Mouse (Mus musculus) Patski (cell line): Measurements from ENCODE around the gene Itsn2. TPM values are rescaled to one million over a fixed set of nuclear protein-coding genes. Genes with fewer than 3 reads are reported as not detected.

ENCODE experiments used
- ATAC-seq: fragments of 100-300 bp; one replicate; pipeline ENCODE4 v1.8.0; 2021
- CTCF ChIA-PET: fragments of 350-600 bp; sonication (Branson Sonifier 250); formaldehyde crosslinking; loops from one replicate; lab custom pipeline; 2022; ENCODE audit warnings: inconsistent platforms; lab: Charles Lee
- POLR2A ChIA-PET: fragments of 350-600 bp; sonication (Branson Sonifier 250); formaldehyde crosslinking; loops from one replicate; lab custom pipeline; 2022; ENCODE audit warnings: antibody characterized with exemption, inconsistent platforms; lab: Charles Lee
- DNase-seq: peaks from one replicate; pipeline ENCODE4 v3.0.0-alpha.2; 2011; ENCODE audit warnings: low read depth, low spot score
- H3K27me3 ChIP-seq: fragments of 371-371 bp; one replicate; pipeline ENCODE4 v1.5.1; 2021
- CTCF ChIP-seq: fragments of 100-300 bp; IDR thresholded peaks from one replicate; pipeline ENCODE4 v1.5.1; 2021
- in situ Hi-C: fragments of 300-500 bp; cut with MboI; formaldehyde crosslinking; loops from 3 replicates; pipeline ENCODE4 v1.11.1; 2018; ENCODE audit warnings: low pct_unique_long_range_greater_than_20kb, mixed read lengths
- polyA plus RNA-seq: library from polyadenylated mRNA; unstranded; gene quantifications from one replicate; pipeline ENCODE4 v1.2.3, GENCODE M21; 2021

Gene Itsn2
- polyA plus RNA-seq, 1 experiment from 2014 or later: 45.4 TPM

DNA sequence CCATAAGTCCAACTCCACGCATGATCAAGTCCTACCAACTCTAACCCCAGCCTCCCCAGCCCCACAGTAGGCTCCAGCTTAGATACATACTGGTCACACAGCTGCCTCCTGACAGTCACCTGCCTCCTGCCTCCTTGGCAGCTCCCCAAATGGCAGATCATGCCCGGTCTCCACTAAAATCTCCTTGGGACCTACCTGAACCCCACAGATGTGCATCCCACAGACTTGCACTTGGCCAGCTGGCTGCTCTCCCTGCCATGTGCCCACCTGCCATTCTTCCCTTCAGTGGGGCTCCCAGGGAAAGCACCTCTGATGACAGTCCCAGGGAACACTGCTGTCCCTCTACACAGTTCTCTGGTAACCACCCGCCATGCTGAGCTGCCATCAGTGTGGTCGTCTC lies 115.9 kb downstream of the Itsn2 start:
- ChIA-PET POLR2A (no interaction called here), CTCF (no interaction called here)
- DNase-seq: no peak
- in situ Hi-C loops: no loop called here
- H3K27me3 ChIP-seq: no peaks in the 10 kb centered on the region
- ATAC-seq: no peak
- no peak for TF ChIP-seq CTCF

DNA sequence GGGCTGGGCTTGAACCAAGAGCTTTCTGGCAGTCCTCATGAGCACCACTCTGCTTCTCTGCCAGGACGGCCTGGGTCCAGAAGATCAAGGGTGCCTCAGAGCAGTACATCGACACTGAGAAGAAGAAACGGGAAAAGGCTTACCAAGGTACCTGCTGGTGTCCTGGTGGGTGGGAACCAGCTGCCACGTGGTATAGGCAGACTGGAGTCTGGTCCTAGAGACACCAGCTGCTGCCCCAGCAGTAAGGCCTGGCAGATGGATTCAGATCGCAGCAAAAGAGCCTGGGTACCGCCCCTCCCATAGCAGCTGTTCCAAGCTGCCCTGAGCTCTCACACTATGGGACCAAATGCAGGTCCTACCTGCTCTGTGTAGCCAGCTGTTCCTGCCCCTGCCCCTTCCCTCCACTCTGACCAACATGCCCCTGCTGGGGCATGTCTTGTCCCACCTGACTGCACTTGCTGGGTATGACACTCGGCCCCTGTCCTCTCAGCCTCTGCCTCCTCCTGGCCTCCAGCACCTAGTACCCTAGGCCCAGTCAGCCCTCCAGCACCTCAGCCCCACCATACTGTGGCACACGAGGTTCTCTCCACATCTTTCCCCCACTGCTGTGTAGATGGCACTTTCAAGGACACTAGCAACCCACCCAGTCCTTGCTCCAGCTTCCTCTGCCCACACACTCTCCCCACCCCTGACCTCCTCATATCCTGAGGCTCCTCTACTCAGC lies 116.6 kb downstream of the Itsn2 start:
- TF ChIP-seq CTCF: no peak
- CTCF ChIA-PET: no interaction called here
- POLR2A ChIA-PET: interaction anchor here (0.5 kb wide), 1 partner anchor 69 kb away, joined by 3 read pairs; no protein-coding TSS in a partner anchor
- in situ Hi-C loops: no loop called here
- no peaks in the 10 kb centered on the region for H3K27me3 ChIP-seq
- DNase-seq (no peak), ATAC-seq (no peak)

DNA sequence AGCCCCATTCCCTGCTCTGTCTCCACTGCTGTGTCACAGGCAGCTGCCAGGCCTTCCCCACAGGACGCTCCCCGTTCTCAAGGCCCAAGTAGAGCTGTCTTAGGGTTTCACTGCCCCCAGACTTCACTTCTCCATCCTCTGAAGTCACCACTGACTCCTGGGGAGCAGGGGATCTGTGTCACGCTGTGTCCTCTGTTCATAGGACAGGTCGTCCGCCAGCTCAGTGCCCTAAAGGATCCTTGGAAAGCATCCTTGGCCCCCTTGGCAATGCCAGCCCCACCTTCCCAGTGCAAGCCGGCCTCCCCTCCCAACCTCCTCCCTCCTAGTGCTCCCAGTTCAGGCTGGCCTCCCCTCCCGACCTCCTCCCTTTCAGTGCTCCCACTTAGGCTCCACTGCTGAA lies 117.5 kb downstream of the Itsn2 start:
- in situ Hi-C loops: no loop called here
- H3K27me3 ChIP-seq: no peaks in the 10 kb centered on the region
- DNase-seq: no peak
- ATAC-seq: no peak
- ChIA-PET CTCF (no interaction called here), POLR2A (no interaction called here)
- no peak for TF ChIP-seq CTCF

DNA sequence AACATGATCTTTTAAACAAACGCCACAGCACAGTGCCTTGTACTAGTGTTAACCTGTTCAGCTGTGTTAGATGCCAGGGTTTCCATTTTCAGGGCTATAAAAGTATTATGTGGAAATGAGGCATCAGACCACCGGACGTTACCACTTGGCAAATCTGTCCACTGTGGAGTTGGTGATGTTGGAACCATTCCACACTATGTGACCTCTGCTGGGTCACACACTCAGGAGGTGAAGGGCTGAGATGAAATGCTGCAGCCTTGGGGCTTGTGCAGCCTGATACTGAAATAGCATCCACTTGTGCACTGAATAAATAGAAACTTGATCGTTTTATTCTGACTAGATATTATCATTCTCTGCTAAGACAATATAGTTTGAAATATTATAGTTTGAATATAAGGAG lies 120.9 kb downstream of the Itsn2 start:
- POLR2A ChIA-PET: no interaction called here
- CTCF ChIA-PET: no interaction called here
- DNase-seq (no peak), ATAC-seq (no peak)
- H3K27me3 ChIP-seq: no peaks in the 10 kb centered on the region
- TF ChIP-seq CTCF: no peak
- in situ Hi-C loops: no loop called here

DNA sequence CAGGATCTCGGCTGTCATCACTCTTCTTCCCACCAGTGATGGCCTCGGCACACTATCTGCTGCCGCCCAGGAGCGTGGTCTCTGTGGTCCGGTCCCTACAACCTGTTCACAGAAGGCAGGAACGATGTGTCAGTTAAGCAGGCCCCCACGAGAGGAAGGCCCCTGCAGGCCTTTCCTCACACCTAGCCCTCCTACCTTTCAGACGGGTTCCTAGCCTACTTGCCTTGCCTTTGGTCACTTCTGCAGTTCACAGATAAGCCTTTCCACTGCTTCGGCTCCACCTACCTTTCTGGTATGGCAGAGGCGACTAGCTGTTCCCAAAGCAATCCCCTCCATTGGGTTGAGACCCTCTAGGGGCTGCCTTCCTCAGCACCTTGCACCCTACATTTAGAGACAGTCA lies 123.2 kb downstream of the Itsn2 start:
- ATAC-seq: no peak
- no peak for TF ChIP-seq CTCF
- no peaks in the 10 kb centered on the region for H3K27me3 ChIP-seq
- in situ Hi-C loops: no loop called here
- ChIA-PET CTCF (no interaction called here), POLR2A (no interaction called here)
- DNase-seq: no peak

DNA sequence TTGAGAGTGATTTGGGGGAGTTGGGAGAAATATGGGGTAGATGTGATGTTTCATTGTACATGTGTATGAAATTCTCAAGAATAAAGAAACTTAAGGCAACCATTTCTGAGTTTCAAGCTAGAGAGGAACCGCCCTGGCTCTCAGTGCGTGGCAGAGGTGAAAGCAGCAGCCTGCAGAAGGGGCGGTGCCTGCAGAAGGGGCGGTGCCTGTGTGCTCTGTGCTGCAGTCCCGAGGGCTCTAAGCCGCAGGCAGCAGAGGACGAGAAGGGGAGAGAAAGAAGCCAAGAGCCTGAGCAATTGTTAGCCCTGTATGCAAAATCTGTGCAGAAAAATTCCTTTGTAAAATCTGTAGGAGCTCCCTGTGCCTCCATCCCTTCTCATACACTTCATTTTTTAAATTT lies 125.0 kb downstream of the Itsn2 start:
- TF ChIP-seq CTCF: no peak
- CTCF ChIA-PET: interaction anchor here (1.8 kb wide), 1 partner anchor 9 kb away, joined by 4 read pairs; no protein-coding TSS in a partner anchor
- ATAC-seq (no peak), DNase-seq (no peak)
- POLR2A ChIA-PET: no interaction called here
- in situ Hi-C loops: no loop called here
- no peaks in the 10 kb centered on the region for H3K27me3 ChIP-seq

DNA sequence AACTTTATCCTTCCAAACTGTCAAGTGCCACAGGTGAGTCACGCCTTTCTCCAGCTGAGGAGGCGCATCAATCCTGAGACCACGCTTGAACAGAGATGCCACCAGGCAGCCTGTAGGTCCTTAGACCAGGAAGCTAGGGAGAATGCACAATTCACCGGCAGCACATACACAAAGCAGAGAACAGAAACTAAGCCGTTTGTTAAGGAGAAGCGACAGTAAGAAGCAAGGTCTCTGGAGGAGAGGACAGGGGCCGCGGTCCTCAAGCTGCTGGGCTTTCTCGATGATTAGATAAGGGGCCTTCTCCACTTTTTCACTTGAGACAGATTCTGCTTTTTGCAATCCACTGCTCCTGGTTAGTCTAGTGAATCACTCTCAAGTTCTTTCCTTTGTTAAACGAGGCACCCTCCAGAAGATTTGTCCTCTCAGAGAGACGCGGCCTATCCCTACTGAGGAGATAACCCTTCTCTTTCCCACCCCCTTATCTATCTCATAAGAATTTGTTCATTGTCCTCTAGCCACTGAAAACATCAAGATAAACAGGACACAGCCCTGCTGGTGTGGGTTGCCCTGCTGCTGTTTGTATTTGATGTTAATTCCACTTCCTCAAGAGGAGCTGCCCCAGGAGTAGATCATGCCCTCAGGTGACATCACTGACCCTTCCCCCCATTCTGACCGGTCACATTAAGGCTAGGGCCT lies 126.8 kb downstream of the Itsn2 start:
- H3K27me3 ChIP-seq: peaks cover 5% of the 10 kb centered on the region
- in situ Hi-C loops: no loop called here
- ATAC-seq (no peak), DNase-seq (no peak)
- no peak for TF ChIP-seq CTCF
- CTCF ChIA-PET: interaction anchor here (1.8 kb wide), 1 partner anchor 8 kb away, joined by 4 read pairs; no protein-coding TSS in a partner anchor
- POLR2A ChIA-PET: no interaction called here

DNA sequence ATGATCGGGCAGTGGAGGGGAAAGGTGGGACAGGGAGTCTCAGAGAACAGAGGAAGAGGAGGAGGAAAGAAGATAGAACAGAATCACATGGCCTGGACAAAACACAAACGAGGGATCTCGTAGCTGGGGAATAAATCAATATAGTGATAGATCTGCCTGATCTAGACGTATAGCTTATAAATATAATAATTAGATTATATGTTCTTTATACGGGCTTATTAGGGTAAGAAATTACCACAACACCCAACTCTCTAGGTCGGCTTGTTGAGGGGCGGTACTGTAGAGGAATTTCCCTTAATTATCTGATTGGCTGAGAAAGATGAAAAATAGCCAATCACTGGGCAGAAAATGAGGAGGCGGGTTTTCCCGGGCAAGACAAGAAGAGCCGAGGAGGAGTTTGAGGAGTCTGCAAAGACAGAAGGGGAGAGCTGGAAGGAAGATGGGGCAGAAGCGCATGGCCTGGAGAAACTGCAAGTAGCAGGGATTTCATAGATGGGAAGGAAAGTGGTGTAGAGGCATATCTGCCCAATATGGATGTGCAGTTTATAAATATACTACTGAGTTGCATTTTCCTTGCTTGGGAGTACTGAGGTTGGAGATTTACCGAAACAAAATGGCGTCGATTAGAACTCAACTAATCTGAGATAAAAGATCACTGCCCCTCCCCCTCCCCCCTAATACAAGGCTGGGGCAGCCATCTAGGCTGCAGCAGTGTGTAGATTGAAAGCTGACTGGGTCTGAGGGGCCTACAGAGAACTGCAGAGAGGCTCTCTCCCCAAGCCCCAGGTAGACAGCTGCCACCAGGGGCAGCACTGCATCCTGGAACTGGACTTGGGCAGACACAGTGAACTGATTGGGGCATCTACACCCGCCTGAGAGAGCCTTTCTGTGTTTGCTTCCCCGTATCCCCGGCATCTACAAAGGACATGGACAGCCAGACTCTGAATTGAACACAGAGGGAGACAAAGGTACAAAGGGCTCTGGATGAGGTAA lies 127.6 kb downstream of the Itsn2 start:
- in situ Hi-C loops: no loop called here
- ATAC-seq (no peak), DNase-seq (no peak)
- ChIA-PET POLR2A (no interaction called here), CTCF (no interaction called here)
- no peak for TF ChIP-seq CTCF
- peaks cover 10% of the 10 kb centered on the region for H3K27me3 ChIP-seq

DNA sequence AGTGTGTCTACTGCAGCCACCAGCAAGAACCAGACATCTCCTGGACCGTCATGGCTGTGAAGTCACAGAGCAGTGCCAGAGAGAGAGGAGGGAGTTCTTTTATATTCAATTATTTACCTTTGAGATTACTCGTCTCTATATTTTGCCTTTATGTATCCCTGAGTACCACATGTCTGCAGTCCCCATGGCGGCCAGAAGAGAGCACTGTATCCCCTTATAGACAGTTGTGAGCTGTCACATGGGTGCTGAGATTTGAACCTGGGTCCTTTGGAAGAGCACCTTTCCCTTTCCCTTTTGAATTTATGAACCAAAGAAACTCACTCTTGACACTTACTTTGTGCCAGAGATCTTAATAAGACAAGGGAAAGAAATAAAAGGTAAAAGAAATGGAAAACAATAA lies 136.7 kb downstream of the Itsn2 start:
- POLR2A ChIA-PET: no interaction called here
- peaks cover 36% of the 10 kb centered on the region for H3K27me3 ChIP-seq
- DNase-seq (no peak), ATAC-seq (no peak)
- in situ Hi-C loops: no loop called here
- no peak for TF ChIP-seq CTCF
- CTCF ChIA-PET: no interaction called here

DNA sequence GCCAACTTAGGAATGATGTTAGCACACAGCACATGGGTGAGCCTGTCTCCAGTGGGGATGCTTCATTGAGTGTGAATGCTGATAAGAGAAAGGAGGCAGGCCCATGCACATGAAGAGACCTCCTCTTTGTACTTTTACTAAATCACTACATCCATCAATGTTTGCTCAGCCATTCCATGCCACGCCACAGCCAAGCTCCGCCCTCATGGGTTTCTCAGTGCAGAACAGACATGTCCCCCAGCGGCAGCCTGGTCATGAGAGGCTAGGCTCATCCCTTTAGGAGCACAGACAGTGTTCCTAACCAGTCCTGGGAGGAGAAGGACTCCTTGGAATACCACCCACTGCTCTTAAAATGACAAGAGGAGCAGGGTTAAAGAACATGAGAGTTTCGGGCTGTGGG lies 139.2 kb downstream of the Itsn2 start:
- ChIA-PET POLR2A (interaction anchor here (0.6 kb wide), 1 partner anchor 940 kb away, joined by 5 read pairs; no protein-coding TSS in a partner anchor), CTCF (no interaction called here)
- DNase-seq (no peak), ATAC-seq (no peak)
- in situ Hi-C loops: no loop called here
- peaks cover 32% of the 10 kb centered on the region for H3K27me3 ChIP-seq
- no peak for TF ChIP-seq CTCF
